Mouse (Mus musculus): Measurements from ENCODE around the gene 4833420G17Rik. TPM values are rescaled to one million over a fixed set of nuclear protein-coding genes. Genes with fewer than 3 reads are reported as not detected.
"Not testable (repeated sequence)": the region's sequence is repeated elsewhere in the genome, so short reads cannot be mapped to it uniquely, and the experiment has no call there.

4833420G17Rik gene
- polyA plus RNA-seq, 1 experiment from 2014 or later, result 83.5 TPM

GRCm38 (mm10) chr13:119476631-119477030 is 14.1 kb downstream of the 4833420G17Rik start:
- Histone ChIP-seq H3K4me3 (replicated peaks) (no peak overlapping the region), H3K9ac (replicated peaks) (no peak overlapping the region), H3K27ac (replicated peaks) (no peak overlapping the region), H3K4me2 (no peak overlapping the region), H3K4me1 (no peaks in the 10 kb centered on the region), H3K27me3 (replicated peaks) (no peaks in the 10 kb centered on the region), H3K36me3 (peaks cover 76% of the 10 kb centered on the region), H3K9me3 (replicated peaks) (no peaks in the 10 kb centered on the region)
- WGBS, result 94% methylated on average over 9 of the region's 9 CpGs
- ATAC-seq (ENCODE audit: low FRiP score), result no peak

- Histone ChIP-seq H3K27ac (replicated peaks) (no peak overlapping the region), H3K4me3 (replicated peaks) (no peak overlapping the region), H3K9me3 (replicated peaks) (no peaks in the 10 kb centered on the region), H3K4me1 (no peaks in the 10 kb centered on the region), H3K36me3 (peaks cover 68% of the 10 kb centered on the region), H3K4me2 (no peak overlapping the region), H3K27me3 (replicated peaks) (no peaks in the 10 kb centered on the region), H3K9ac (replicated peaks) (no peak overlapping the region)
- ATAC-seq (ENCODE audit: low FRiP score), result no peak
- 94% methylated on average over 2 of the region's 2 CpGs for WGBS
Observed at GRCm38 (mm10) chr13:119477789-119478188, 15.2 kb downstream of the 4833420G17Rik start.

- H3K27ac ChIP-seq (replicated peaks), result no peak overlapping the region
- peaks cover 17% of the 10 kb centered on the region for H3K9me3 ChIP-seq (replicated peaks)
- 65% methylated on average over 7 of the region's 7 CpGs for WGBS
- peak overlapping the region; percentile 41 for H3K4me2 ChIP-seq
- no peaks in the 10 kb centered on the region for H3K27me3 ChIP-seq (replicated peaks)
- peaks cover 4% of the 10 kb centered on the region; the same call in 1 of the 2 replicates for H3K4me1 ChIP-seq
- no peak overlapping the region for H3K9ac ChIP-seq (replicated peaks)
- ATAC-seq (ENCODE audit: low FRiP score), result no peak
- peaks cover 23% of the 10 kb centered on the region for H3K36me3 ChIP-seq
- no peak overlapping the region for H3K4me3 ChIP-seq (replicated peaks)
Observed at GRCm38 (mm10) chr13:119487354-119487753, 24.8 kb downstream of the 4833420G17Rik start.

- ATAC-seq (ENCODE audit: low FRiP score), result no peak
Observed at GRCm38 (mm10) chr13:119487880-119488580, 25.5 kb downstream of the 4833420G17Rik start, which contains the start of the genes Tmem267 and 3110070M22Rik. Tmem267 (plus strand) TSS chr13:119488039. 3110070M22Rik (minus strand) TSS chr13:119488383.

GRCm38 (mm10) chr13:119492083-119492482 is 29.5 kb downstream of the 4833420G17Rik start:
- H3K9me3 ChIP-seq (replicated peaks), result peaks cover 23% of the 10 kb centered on the region
- H3K4me1 ChIP-seq; H3K9ac ChIP-seq (replicated peaks); H3K27ac ChIP-seq (replicated peaks); H3K4me3 ChIP-seq (replicated peaks); H3K36me3 ChIP-seq; ATAC-seq (ENCODE audit: low FRiP score); H3K4me2 ChIP-seq; H3K27me3 ChIP-seq (replicated peaks): not testable (repeated sequence)
- WGBS, result 92% methylated on average over 10 of the region's 10 CpGs

More at GRCm38 (mm10) chr13:119487880-119488580, 25.5 kb downstream of the 4833420G17Rik start, which contains the start of the genes Tmem267 and 3110070M22Rik:
- H3K27ac ChIP-seq (replicated peaks), result peak within 1 kb of the TSS; percentile 51
- peak within 1 kb of the TSS; percentile 5 for H3K9ac ChIP-seq (replicated peaks)
- no peaks in the 10 kb centered on the region for H3K27me3 ChIP-seq (replicated peaks)
- H3K4me3 ChIP-seq (replicated peaks), result no peak within 1 kb of the TSS
- peaks cover 4% of the 10 kb centered on the region; the same call in 1 of the 2 replicates for H3K4me1 ChIP-seq
- H3K9me3 ChIP-seq (replicated peaks), result peaks cover 17% of the 10 kb centered on the region
- peaks cover 21% of the 10 kb centered on the region for H3K36me3 ChIP-seq
- H3K4me2 ChIP-seq, result peak within 1 kb of the TSS; percentile 41
- 85% methylated on average over 87 of the region's 87 CpGs for WGBS

- ATAC-seq (ENCODE audit: low FRiP score), result 0 out of 2 replicates have a peak, but pooled peaks have one; percentile 5
- not testable (repeated sequence) for H3K9ac ChIP-seq (replicated peaks); H3K27me3 ChIP-seq (replicated peaks); H3K4me2 ChIP-seq; H3K4me3 ChIP-seq (replicated peaks); H3K27ac ChIP-seq (replicated peaks); H3K36me3 ChIP-seq; H3K4me1 ChIP-seq
- peaks cover 21% of the 10 kb centered on the region for H3K9me3 ChIP-seq (replicated peaks)
- 97% methylated on average over 13 of the region's 22 CpGs for WGBS
Observed at GRCm38 (mm10) chr13:119494938-119495337, 32.4 kb downstream of the 4833420G17Rik start.

Other genes with a start within 250 kb of the 4833420G17Rik start
- 135 and 154 TPM in 2 replicates for gene Paip1, start 34.2 kb upstream of the 4833420G17Rik start, polyA plus RNA-seq (2015; fragmentation: Nextera tagmentation; extraction: Ambion mirVana)
- gene Tmem267, start 25.3 kb downstream of the 4833420G17Rik start, polyA plus RNA-seq (2015; fragmentation: Nextera tagmentation; extraction: Ambion mirVana), result 3.2 and 5.0 TPM in 2 replicates
- gene 3110070M22Rik, start 25.6 kb downstream of the 4833420G17Rik start, polyA plus RNA-seq (2015; fragmentation: Nextera tagmentation; extraction: Ambion mirVana), result 1.5 and 2.0 TPM in 2 replicates
- gene Ccl28, start 161.1 kb downstream of the 4833420G17Rik start, polyA plus RNA-seq (2015; fragmentation: Nextera tagmentation; extraction: Ambion mirVana), result 0.29 and 0.41 TPM in 2 replicates
- 443 and 497 TPM in 2 replicates for gene Hmgcs1, start 227.6 kb downstream of the 4833420G17Rik start, polyA plus RNA-seq (2015; fragmentation: Nextera tagmentation; extraction: Ambion mirVana)